Mouse (Mus musculus): ENCODE results near the gene Alox12b.

Gene Alox12b

GRCm38 (mm10) chr11:69123693-69124497 lies 32.9 kb upstream of the Alox12b start:
- peak; percentile 95 for DNase-seq

GRCm38 (mm10) chr11:69124498-69124847 lies 32.3 kb upstream of the Alox12b start:
- peak; percentile 82 to 85 for DNase-seq

GRCm38 (mm10) chr11:69125041-69125851 lies 31.5 kb upstream of the Alox12b start:
- peak; percentile 89 to 90 for DNase-seq

- no peak for DNase-seq
Observed at GRCm38 (mm10) chr11:69125852-69125918, 31.1 kb upstream of the Alox12b start, which contains the start of gene Aloxe3. Gene Aloxe3, plus strand, starts transcription at chr11:69125896.

- peak; percentile 61 for DNase-seq
Observed at GRCm38 (mm10) chr11:69125919-69126705, 30.7 kb upstream of the Alox12b start.

GRCm38 (mm10) chr11:69126706-69127095 lies 30.1 kb upstream of the Alox12b start:
- DNase-seq: no peak

- no peak for DNase-seq
Observed at GRCm38 (mm10) chr11:69128426-69129122, 28.2 kb upstream of the Alox12b start.

GRCm38 (mm10) chr11:69133566-69133922 lies 23.2 kb upstream of the Alox12b start:
- DNase-seq: no peak

GRCm38 (mm10) chr11:69133923-69134621 lies 22.7 kb upstream of the Alox12b start:
- DNase-seq: peak; percentile 64 to 75

- no peak for DNase-seq
Observed at GRCm38 (mm10) chr11:69134622-69134968, 22.2 kb upstream of the Alox12b start.

GRCm38 (mm10) chr11:69135361-69135760 lies 21.4 kb upstream of the Alox12b start:
- DNase-seq: no peak

GRCm38 (mm10) chr11:69147546-69147945 lies 9.2 kb upstream of the Alox12b start:
- peak; percentile 62 to 67 for DNase-seq

GRCm38 (mm10) chr11:69148451-69148960 lies 8.3 kb upstream of the Alox12b start:
- DNase-seq: peak; percentile 56 to 68

- DNase-seq: peak; percentile 60 to 75
Observed at GRCm38 (mm10) chr11:69149728-69150127, 7.1 kb upstream of the Alox12b start.

GRCm38 (mm10) chr11:69150444-69150843 lies 6.3 kb upstream of the Alox12b start:
- peak; percentile 89 to 94 for DNase-seq

- DNase-seq: no peak
Observed at GRCm38 (mm10) chr11:69151004-69151403, 5.8 kb upstream of the Alox12b start.

GRCm38 (mm10) chr11:69153831-69154230 lies 3.0 kb upstream of the Alox12b start:
- DNase-seq: no peak

GRCm38 (mm10) chr11:69155351-69155750 lies 1.4 kb upstream of the Alox12b start:
- no peak for DNase-seq

- peak in 1 of 2 experiments; percentile 41 for DNase-seq
Observed at GRCm38 (mm10) chr11:69169313-69169712, 12.5 kb downstream of the Alox12b start.

GRCm38 (mm10) chr11:69171626-69172025 lies 14.8 kb downstream of the Alox12b start:
- peak; percentile 78 to 84 for DNase-seq

GRCm38 (mm10) chr11:69172606-69173005 lies 15.8 kb downstream of the Alox12b start:
- DNase-seq: no peak

GRCm38 (mm10) chr11:69174722-69175121 lies 17.9 kb downstream of the Alox12b start:
- no peak for DNase-seq

Measured in cerebellum, postnatal 14 days (tissue).